Mouse (Mus musculus) 3T3-L1 (cell line): Measurements from ENCODE around the gene Ube2h.

Experiments used
- DNase-seq: peaks from one replicate; pipeline ENCODE4 v3.0.0-alpha.2; 2015; ENCODE audit warnings: low read depth, low spot score

The Ube2h gene

GRCm38 (mm10) chr6:30167192-30167591, 137.1 kb downstream of the Ube2h start:
- DNase-seq, result no peak

DNA sequence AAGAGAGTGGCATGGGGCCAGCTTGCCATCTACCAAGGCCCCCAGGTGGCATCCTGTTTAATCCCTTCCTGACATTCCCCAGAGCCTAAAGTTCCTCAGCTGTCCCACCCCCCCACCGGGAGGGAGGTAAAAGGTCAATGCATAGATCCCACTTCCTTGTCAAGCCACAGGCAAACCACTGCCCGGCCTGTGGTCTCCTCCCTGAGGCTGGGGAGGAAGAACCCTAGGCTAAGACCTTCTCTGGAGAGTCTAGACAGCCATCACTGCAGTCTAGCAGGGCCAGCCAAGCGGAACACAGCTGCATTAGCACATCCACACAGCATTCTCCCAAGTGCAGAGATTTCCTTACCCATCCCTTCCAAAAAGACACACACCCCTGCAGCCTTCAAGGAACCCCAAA, 138.0 kb downstream of the Ube2h start:
- DNase-seq, result no peak

GRCm38 (mm10) chr6:30162091-30162490, 142.2 kb downstream of the Ube2h start:
- peak; percentile 90 for DNase-seq

DNA sequence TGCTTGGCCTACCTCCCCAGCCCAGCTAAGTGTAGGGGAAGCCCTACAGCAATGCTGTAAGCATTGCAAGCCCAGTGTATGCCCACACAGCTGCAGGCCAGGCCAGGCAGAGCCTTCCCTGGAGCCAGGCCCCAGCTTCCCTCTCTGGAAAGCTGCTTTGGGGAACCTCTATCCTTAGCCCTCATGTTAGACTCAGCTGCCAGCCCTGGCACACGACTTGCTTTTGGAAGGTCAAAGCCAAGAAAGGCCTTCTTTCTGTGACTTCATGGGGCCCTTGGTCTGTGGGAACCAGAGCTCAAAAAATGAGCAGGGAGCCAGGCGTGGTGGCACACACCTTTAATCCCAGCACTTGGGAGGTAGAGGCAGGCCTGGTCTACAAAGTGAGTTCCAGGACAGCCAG, 142.7 kb downstream of the Ube2h start:
- DNase-seq, result peak; percentile 27
